Mouse (Mus musculus) adrenal gland, adult 10 weeks (tissue): ENCODE data around the gene Ube2z. TPM values are rescaled to one million over a fixed set of nuclear protein-coding genes. Genes with fewer than 3 reads are reported as not detected.

Experiments
- polyA plus RNA-seq: library from polyadenylated mRNA; stranded (reverse); fragments of 350-450 nt; fragmentation: Illumina TruSeq; extraction: RNeasy Lipid Tissue Mini Kit (QIAGEN cat#74804); gene quantifications from one replicate; pipeline ENCODE4 v1.2.3, GENCODE M21; 2014; ENCODE audit warnings: low read depth, low replicate concordance

Ube2z gene
- 27.2 TPM for polyA plus RNA-seq

DNA sequence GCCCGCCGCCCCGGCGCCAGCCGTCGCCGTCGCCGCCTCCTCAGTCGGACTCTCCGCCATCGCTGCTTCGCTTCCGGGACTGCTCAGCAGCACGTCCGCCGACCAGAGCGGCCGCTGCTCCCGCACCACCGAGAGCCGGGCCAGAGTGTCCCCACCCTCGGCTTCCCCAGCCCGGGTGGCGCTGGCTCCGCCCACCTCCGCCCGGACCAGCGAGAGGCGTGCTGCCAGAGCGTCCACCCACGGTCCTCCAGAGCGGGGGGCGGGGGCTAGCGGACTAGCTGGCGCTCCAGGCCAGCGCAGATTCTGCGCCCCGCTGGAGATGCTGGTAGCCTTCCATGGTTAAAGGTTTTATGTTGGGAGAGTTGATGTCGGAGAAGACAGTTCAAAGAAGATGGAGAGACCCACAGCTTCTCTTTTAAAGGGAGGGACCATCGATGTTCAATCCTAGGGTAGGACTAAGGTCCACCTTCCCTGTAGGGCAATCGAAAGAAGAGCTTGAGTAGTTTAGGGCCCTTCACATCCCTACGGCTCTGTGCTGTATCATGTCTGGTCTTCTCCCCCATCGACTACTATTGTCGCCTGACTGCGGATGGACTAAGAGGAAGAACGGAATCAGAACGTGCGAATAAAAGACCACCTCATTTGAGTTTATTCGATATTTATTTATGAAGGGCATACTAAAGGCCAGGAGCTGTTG is at the start of gene Ube2z:
Gene Ube2z (minus strand): TSS at position 174 of the 697 bp plus-strand sequence.

GRCm38 (mm10) chr11:96111751-96112150 is 46.6 kb upstream of the Ube2z start, which contains the start of gene Calcoco2:
TSS of gene Calcoco2 (minus strand) at chr11:96111964.

GRCm38 (mm10) chr11:96075509-96076220 is 10.5 kb upstream of the Ube2z start, which contains the start of gene Atp5g1:
TSS of gene Atp5g1 (minus strand) at chr11:96075670.

GRCm38 (mm10) chr11:96034596-96035052 is 30.6 kb downstream of the Ube2z start, which contains the start of gene Snf8:
TSS of gene Snf8 (plus strand) at chr11:96034885.

DNA sequence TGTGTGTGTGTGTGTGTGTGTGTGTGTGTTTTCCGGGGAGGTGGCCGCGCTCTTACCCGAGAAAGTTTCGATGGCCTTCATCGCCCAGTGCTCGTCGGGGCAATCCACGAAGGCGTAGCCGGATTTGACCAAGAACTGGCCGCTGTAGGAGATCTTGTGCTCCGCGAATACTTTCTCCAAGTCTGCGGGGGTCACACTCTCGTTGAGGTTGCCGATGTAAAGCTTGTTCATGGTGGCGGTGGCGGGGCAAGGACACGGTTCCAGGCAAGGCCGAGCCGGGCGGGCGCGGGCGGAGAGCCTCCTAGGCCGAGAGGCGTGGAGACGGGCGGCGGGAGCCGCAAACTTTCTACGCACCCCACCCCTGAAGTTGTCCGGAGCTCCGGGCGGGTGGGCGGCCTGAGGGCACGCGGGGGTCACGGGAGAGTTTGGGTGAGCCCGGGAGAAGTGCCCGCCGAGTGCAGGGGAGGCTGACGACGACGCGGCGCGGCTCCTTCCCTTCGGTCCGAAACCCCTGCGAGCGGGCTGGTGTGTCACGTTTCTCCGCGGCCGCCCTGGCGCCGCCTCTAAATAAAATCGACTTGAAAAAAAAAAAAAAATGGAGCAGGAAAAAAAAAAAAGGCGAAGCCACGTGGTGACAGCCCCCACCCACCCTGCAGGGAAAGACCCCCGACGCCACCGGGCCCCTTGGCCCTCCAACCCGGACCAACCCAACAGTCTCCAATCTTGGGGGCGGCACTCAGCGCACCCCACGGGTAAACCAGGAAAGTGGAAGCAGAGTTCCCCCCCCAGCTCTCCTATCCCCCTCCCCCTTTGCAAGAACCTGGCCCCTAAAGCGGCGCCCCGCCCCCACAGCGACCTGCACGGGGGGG is 59.6 kb downstream of the Ube2z start, which contains the start of gene Igf2bp1:
Gene Igf2bp1 (minus strand): TSS at position 538 of the 869 bp plus-strand sequence.

Other genes with a start within 250 kb of the Ube2z start
- gene Phospho1, start 240.9 kb downstream of the Ube2z start, polyA plus RNA-seq = 4.2 TPM
- 6.4 TPM for gene Gngt2, start 228.2 kb downstream of the Ube2z start, polyA plus RNA-seq
- 0.29 TPM for gene Abi3, start 222.9 kb downstream of the Ube2z start, polyA plus RNA-seq
- gene B4galnt2, start 150.5 kb downstream of the Ube2z start, polyA plus RNA-seq = not detected
- gene Igf2bp1, start 59.4 kb downstream of the Ube2z start, polyA plus RNA-seq = not detected
- not detected for gene Gip, start 40.8 kb downstream of the Ube2z start, polyA plus RNA-seq
- 15.6 TPM for gene Snf8, start 30.5 kb downstream of the Ube2z start, polyA plus RNA-seq
- gene Atp5g1, start 10.3 kb upstream of the Ube2z start, polyA plus RNA-seq = 5.2 TPM
- not detected for gene Calcoco2, start 46.6 kb upstream of the Ube2z start, polyA plus RNA-seq
- not detected for gene Ttll6, start 68.4 kb upstream of the Ube2z start, polyA plus RNA-seq
- gene Hoxb13, start 128.9 kb upstream of the Ube2z start, polyA plus RNA-seq = not detected
- gene Hoxb9, start 206.1 kb upstream of the Ube2z start, polyA plus RNA-seq = 350 TPM
- 34.4 TPM for gene Hoxb8, start 216.5 kb upstream of the Ube2z start, polyA plus RNA-seq
- gene Hoxb7, start 221.2 kb upstream of the Ube2z start, polyA plus RNA-seq = 102 TPM
- 21.2 TPM for gene Hoxb6, start 227.1 kb upstream of the Ube2z start, polyA plus RNA-seq
- gene Hoxb5, start 237.9 kb upstream of the Ube2z start, polyA plus RNA-seq = 7.4 TPM